Mouse (Mus musculus) cerebellum, postnatal 10 days (tissue): ENCODE measurements at regions not wholly inside any gene's neighbourhood (a gene's known extent, or its start where the extent isn't known, plus 50 kb on each side); places are given as distances from the start of the nearest gene placed in this dataset.

ENCODE experiments used
- DNase-seq, 2 experiments: peaks; one replicate each; pipeline ENCODE4 v3.0.0; 2021; ENCODE audit warnings: mixed read lengths in 2 of 2

GRCm38 (mm10) chr1:138771307-138772011, 76.9 kb downstream of the Lhx9 start:
- no peak for DNase-seq

- no peak for DNase-seq
Observed at GRCm38 (mm10) chr1:138762876-138763275, 85.5 kb downstream of the Lhx9 start.

GRCm38 (mm10) chr1:138757777-138758176, 90.6 kb downstream of the Lhx9 start:
- DNase-seq, result no peak

GRCm38 (mm10) chr1:138733308-138733707, 113.4 kb upstream of the Nek7 start:
- DNase-seq, result no peak

GRCm38 (mm10) chr1:138731008-138731407, 111.1 kb upstream of the Nek7 start:
- no peak for DNase-seq

DNA sequence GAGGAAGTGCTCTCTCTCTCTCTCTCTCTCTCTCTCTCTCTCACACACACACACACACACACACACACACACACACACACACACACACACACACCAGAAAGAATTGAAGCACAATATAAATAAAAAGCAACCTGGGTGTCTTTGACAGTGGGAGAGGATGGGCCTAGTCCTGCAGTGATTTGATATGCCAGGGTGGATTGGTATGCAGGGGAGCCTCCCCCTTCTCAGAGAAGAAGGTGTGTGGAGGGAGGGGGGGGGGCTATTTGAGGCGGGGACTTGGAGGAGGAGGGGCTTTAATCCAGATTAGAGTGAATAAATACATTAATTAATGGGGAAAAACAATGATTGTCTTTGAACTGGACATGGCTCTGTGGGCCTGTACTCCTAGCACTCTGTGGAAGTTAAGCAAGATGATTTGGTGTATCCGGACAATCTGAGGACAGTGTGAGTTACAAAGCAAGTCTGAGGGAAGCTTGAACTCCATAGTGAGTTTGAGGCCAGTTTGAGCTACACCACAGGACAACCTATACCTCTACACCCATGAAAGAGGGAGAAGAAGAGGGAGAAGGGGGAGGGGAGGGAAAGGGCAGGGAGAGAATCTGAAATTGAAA, 109.3 kb upstream of the Nek7 start:
- no peak for DNase-seq

- DNase-seq, result peak in 1 of 2 experiments; percentile 5
Observed at GRCm38 (mm10) chr1:138720728-138721127, 100.8 kb upstream of the Nek7 start.

DNA sequence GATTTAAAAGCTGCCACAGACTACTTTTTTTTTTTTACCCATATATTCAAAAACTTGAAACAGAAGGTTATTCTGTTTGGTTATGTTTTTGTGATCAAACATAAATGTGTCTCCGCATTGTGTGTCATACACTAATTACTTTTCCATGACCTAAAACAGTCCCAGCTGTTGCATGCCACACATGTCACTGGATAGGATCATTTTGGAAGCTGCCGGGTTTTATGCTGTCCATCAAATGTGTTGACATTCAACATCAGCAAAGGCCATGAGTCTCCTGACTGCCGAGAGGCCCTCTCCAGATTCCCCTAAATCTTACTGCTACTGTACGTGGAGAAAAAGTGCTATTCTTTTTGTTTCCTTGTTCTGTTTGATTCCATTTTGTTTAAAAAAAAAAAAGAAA, 99.4 kb upstream of the Nek7 start:
- no peak for DNase-seq

- DNase-seq, result peak; percentile 46 to 60
Observed at GRCm38 (mm10) chr1:138716991-138717390, 97.0 kb upstream of the Nek7 start.

DNA sequence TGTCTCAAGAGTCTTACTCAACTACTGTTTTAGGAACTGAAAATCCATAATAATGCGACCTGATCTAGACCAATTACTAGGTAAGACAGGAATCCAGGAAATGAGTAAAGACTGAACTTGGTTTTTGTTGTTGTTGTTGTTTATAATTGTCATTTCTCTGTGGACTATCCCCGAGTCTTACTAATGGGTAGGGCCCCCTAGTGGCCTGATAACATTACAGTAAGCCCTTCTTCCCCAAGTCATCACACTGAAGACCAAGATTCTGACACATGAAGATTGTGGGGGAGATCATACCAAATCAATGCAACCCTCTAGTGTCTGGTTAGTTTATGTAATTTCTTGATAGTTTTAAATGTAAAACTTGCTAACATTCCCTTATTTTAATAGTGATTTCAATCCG, 95.2 kb upstream of the Nek7 start:
- no peak for DNase-seq

GRCm38 (mm10) chr1:138709229-138709608, 89.3 kb upstream of the Nek7 start:
- DNase-seq, result no peak

- peak; percentile 52 to 63 for DNase-seq
Observed at GRCm38 (mm10) chr1:138708507-138709228, 88.7 kb upstream of the Nek7 start.

DNA sequence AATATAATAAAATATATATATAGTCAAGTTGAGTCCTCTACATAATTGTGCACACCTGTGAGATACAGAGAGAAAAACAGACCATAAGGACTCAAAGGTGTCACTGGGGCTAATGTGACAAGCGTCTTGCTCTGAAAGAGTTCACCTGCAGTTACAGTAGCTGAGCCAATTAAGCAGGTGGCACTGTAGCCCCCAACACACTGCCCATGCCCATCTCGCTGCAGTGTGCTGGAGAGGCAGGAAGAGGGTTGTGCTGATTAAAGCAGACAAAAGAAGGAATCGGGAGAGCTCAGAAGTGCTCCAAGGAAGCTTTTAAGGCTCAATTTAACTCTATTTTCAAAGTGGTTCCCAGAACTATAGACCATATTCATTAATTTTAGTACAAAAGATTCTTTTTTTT, 88.0 kb upstream of the Nek7 start:
- peak; percentile 64 to 77 for DNase-seq

- peak in 1 of 2 experiments; percentile 18 for DNase-seq
Observed at GRCm38 (mm10) chr1:138703291-138703690, 83.3 kb upstream of the Nek7 start.

DNA sequence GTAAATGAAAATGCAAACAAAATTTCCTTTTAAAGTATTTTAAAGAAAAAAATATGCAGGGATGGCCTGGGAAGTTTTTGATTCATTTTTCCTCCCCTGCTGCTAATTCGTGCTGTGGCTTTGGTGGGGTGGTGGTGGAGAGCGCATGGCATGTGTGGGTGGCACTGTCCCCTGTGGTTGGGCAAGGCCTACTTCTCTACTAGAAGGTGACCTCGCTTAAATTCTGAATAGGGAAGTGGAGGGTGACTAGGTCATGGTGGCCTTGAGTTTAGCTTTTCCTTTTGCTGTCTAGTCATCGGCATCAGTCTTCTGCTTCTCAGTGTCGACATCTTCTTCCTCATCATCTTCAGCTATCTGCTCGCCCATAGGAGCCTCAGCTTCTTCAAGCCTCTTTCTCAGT, 69.3 kb upstream of the Nek7 start:
- DNase-seq, result no peak

DNA sequence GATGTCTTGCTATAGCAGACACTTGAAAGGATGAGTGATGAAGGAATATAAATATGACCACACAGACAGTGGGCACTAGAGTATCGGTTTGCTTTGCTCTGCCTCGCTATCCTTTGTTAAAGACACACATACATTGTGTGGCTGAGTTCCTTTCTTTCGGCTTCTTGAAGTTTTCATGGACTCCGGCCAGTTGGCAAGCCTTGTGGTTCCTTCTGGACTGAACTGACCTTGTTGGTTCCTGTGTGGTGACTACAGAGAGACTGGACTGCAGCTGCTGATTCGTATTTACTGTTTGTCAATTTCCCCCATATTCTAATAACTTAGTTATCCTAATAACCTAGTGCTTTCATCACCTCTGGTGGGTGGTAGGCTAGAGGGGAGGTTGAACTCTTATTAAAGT, 66.8 kb upstream of the Nek7 start:
- peak; percentile 16 to 18 for DNase-seq

- no peak for DNase-seq
Observed at GRCm38 (mm10) chr1:138683711-138684110, 63.8 kb upstream of the Nek7 start.

DNA sequence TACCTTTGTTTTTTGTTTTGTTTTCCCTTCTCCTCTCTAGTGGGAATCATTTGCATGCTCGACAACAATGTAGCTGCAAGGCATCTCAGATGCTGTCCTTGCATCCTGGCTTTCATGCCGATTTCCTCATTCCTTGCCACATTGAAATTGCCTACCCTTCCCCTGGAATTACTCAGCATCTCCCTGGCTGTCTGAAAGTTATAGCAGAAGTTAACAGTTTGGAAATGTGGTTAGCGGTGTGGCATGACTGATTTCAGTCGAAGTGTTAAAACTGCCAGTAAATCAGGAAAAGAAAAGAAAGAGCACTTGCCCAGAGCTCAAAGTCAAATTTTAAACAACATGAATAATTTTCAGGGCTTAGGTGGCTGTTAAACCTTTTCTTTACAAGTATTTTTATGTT, 62.0 kb upstream of the Nek7 start:
- DNase-seq, result no peak

DNA sequence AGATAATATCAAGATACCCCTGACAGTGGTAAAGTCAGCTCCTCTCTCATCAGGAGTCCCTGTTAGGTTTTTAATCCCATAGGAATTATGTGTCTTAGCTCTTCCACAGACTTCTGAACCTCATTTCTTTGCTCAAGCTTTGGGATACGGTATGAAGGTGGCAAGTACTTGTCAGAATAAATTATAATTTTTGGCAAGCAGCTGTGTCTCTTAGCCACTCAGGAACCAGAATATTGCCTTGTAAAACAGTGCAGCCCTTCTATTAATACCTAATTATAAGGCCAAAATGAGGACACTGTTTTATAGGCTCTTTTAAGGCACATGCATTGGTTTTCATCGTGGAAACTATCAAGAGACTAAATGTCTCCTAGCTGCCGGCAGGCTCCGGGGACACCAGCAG, 54.3 kb upstream of the Nek7 start:
- no peak for DNase-seq
